Mouse (Mus musculus) E14TG2a.4 (cell line): ENCODE data around the gene Nt5c2.

Experiments used
- CTCF ChIP-seq: conservative IDR thresholded peaks from 2 replicates; pipeline ENCODE4 v1.5.1; 2014; ENCODE audit warnings: low read length
- POU5F1 ChIP-seq: IDR thresholded peaks from 2 replicates; pipeline ENCODE4 v1.6.1; 2014; ENCODE audit warnings: low read length, borderline replicate concordance

DNA sequence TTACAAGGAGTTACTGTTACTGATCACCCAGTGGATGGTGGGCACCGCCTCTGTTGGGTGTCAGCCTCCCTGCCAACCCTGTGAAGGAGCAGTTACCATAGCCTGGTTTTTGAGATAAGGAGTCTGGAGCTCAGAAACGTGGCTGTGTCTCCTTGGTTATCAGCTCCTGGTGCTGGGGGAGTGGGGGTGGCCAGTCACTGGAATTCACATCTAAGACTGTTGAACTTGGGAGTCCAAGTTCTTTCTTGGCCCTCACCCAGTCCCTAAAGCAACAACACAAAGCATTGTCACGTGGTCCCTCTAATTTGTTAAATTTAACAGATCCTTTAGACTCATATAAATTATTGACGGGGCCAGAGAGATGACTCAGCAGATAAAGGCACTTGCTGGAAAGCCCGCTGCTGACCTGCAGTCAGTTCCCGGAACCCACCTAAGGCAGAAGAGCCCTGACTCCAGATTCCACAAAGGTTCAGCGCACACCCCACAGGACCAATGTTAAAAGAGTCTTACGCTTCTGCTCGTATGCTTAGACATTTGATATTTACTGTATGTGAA lies 165.4 kb downstream of the Nt5c2 start:
- TF ChIP-seq CTCF (no peak), POU5F1 (no peak)
